Mouse (Mus musculus) heart, embryonic 12.5 days (tissue): ENCODE results near the gene Zan. TPM values are rescaled to one million over a fixed set of nuclear protein-coding genes. Genes with fewer than 3 reads are reported as not detected.

Experiments used
- ATAC-seq: fragments of 200-750 bp; cut with Nextera tagmentation; 2 replicates; pipeline ENCODE4 v1.8.0; 2017; ENCODE audit warnings: moderate TSS enrichment, moderate library complexity; ENCODE audit not compliant: insufficient number of reproducible peaks, low FRiP score
- H3K27ac ChIP-seq: fragments of 300-500 bp; sonication (generic); 2 replicates; pipeline ENCODE4 v1.5.1; 2016; ENCODE audit warnings: mild to moderate bottlenecking, moderate library complexity; ENCODE audit not compliant: poor library complexity, severe bottlenecking
- H3K27me3 ChIP-seq: fragments of 300-500 bp; sonication (generic); replicated peaks from 2 replicates; pipeline ENCODE4 v1.6.1; 2016; ENCODE audit warnings: mild to moderate bottlenecking, moderate library complexity
- H3K36me3 ChIP-seq: fragments of 300-500 bp; sonication (generic); 2 replicates; pipeline ENCODE4 v1.6.1; 2016; ENCODE audit warnings: mild to moderate bottlenecking, moderate library complexity
- H3K4me1 ChIP-seq: fragments of 300-500 bp; sonication (generic); replicated peaks from 2 replicates; pipeline ENCODE4 v1.6.1; 2016; ENCODE audit warnings: mild to moderate bottlenecking
- H3K4me2 ChIP-seq: fragments of 300-500 bp; sonication (generic); 2 replicates; pipeline ENCODE4 v1.6.1; 2016; ENCODE audit warnings: mild to moderate bottlenecking, moderate library complexity
- H3K4me3 ChIP-seq: fragments of 300-500 bp; sonication (generic); 2 replicates; pipeline ENCODE4 v1.5.1; 2016; ENCODE audit warnings: mild to moderate bottlenecking
- H3K9ac ChIP-seq: fragments of 300-500 bp; sonication (generic); 2 replicates; pipeline ENCODE4 v1.6.1; 2016; ENCODE audit warnings: mild to moderate bottlenecking, moderate library complexity
- H3K9me3 ChIP-seq: fragments of 300-500 bp; sonication (generic); replicated peaks from 2 replicates; pipeline ENCODE4 v1.6.1; 2016; ENCODE audit warnings: mild to moderate bottlenecking, moderate library complexity
- WGBS: fragments of 180-500 bp; shearing (Covaris S2); methylation state at CpG from one replicate; pipeline ENCODE4 v1.1.7; 2016; 5-methylcytosine and 5-hydroxymethylcytosine counted together
- polyA plus RNA-seq: library from polyadenylated mRNA; unstranded; fragments of >200 nt; fragmentation: Nextera tagmentation; extraction: Ambion mirVana; gene quantifications from 2 replicates; pipeline ENCODE4 v1.2.1, GENCODE M21; 2016

The Zan gene
- polyA plus RNA-seq, 1 experiment from 2014 or later: 0.04 TPM

- H3K4me1 ChIP-seq: peaks cover 58% of the 10 kb centered on the region
- under 1% methylated on average over 55 of the region's 55 CpGs for WGBS
- peak; percentile 43 for ATAC-seq
These were observed 126.4 kb downstream of the Zan start for GRCm38 (mm10) chr5:137350205-137351057.

GRCm38 (mm10) chr5:137349384-137350204 lies 127.3 kb downstream of the Zan start, which contains the start of gene Ephb4:
Gene Ephb4 (plus strand): TSS chr5:137350109.
- ATAC-seq: peak; percentile 92
- 2% methylated on average over 31 of the region's 32 CpGs for WGBS
- H3K4me2 ChIP-seq: peak within 1 kb of the TSS; percentile 94
- H3K36me3 ChIP-seq: peaks cover 14% of the 10 kb centered on the region
- peaks cover 58% of the 10 kb centered on the region for H3K4me1 ChIP-seq
- H3K9me3 ChIP-seq: no peaks in the 10 kb centered on the region
- no peaks in the 10 kb centered on the region for H3K27me3 ChIP-seq
- peak within 1 kb of the TSS; percentile 95 for H3K27ac ChIP-seq
- H3K9ac ChIP-seq: peak within 1 kb of the TSS; percentile 96
- H3K4me3 ChIP-seq: peak within 1 kb of the TSS; percentile 83

More at GRCm38 (mm10) chr5:137350205-137351057, 126.4 kb downstream of the Zan start:
- peak overlapping the region; percentile 95 for H3K27ac ChIP-seq
- no peaks in the 10 kb centered on the region for H3K9me3 ChIP-seq
- no peaks in the 10 kb centered on the region for H3K27me3 ChIP-seq
- H3K36me3 ChIP-seq: peaks cover 23% of the 10 kb centered on the region
- peak overlapping the region; percentile 94 for H3K4me2 ChIP-seq
- H3K9ac ChIP-seq: peak overlapping the region; percentile 96
- peak overlapping the region; percentile 83 for H3K4me3 ChIP-seq

GRCm38 (mm10) chr5:137348482-137349383 lies 128.1 kb downstream of the Zan start:
- H3K4me1 ChIP-seq: peaks cover 56% of the 10 kb centered on the region
- ATAC-seq: peak; percentile 73
- WGBS: under 1% methylated on average over 33 of the region's 33 CpGs

DNA sequence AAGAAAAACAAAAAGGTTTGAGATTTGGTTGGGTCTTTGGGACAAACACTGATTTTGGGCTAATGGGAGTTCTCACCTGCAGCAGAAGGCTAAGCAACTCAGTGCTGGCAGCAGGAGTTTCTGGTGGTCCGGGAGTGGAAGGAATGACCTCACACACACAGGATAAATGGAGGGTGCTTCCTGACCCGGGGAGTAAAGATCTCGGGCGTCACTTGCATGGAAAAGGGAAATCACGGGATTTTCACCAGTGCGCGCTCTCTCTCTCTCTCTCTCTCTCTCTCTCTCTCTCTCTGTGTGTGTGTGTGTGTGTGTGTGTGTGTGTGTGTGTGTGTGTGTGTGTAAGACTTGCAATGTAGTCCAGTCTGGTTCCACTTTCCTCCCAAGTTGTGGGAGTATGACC lies 129.0 kb downstream of the Zan start:
- Histone ChIP-seq H3K9me3 (no peaks in the 10 kb centered on the region), H3K27me3 (no peaks in the 10 kb centered on the region), H3K36me3 (no peaks in the 10 kb centered on the region), H3K27ac (peak overlapping the region; percentile 95), H3K4me3 (peak overlapping the region; percentile 83), H3K9ac (peak overlapping the region; percentile 71; the same call in 1 of the 2 replicates), H3K4me2 (peak overlapping the region; percentile 94), H3K4me1 (peaks cover 50% of the 10 kb centered on the region)
- ATAC-seq: no peak
- WGBS: 29% methylated on average over 7 of the region's 7 CpGs

More at GRCm38 (mm10) chr5:137348482-137349383, 128.1 kb downstream of the Zan start:
- H3K4me3 ChIP-seq: peak overlapping the region; percentile 83
- peaks cover 6% of the 10 kb centered on the region for H3K36me3 ChIP-seq
- H3K27me3 ChIP-seq: no peaks in the 10 kb centered on the region
- peak overlapping the region; percentile 94 for H3K4me2 ChIP-seq
- no peaks in the 10 kb centered on the region for H3K9me3 ChIP-seq
- H3K9ac ChIP-seq: peak overlapping the region; percentile 71
- H3K27ac ChIP-seq: peak overlapping the region; percentile 95

DNA sequence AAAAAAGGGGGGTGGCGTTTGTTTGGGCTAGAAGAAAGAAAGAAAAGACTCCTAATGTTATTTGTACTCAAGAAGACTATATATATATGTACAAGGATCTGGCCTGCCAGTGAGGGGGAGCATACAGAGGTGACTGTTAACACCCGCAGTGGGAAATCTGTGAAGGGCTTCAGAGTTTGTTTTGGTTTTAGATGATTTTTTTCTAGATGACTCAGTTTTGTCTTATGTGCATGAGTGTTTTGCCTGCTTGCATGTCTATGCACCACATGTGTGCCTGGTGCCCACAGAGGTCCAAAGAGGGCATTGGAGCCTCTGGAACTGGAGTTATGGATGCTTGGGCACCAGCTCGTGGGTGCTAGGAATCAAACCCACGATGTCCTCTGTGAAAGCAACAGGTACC lies 129.9 kb downstream of the Zan start:
- peaks cover 41% of the 10 kb centered on the region for H3K4me1 ChIP-seq
- no peaks in the 10 kb centered on the region for H3K27me3 ChIP-seq
- peak overlapping the region; percentile 72; the same call in 1 of the 2 replicates for H3K27ac ChIP-seq
- 79% methylated on average over 4 of the region's 4 CpGs for WGBS
- no peaks in the 10 kb centered on the region for H3K9me3 ChIP-seq
- no peak overlapping the region for H3K4me3 ChIP-seq
- no peak overlapping the region for H3K4me2 ChIP-seq
- H3K9ac ChIP-seq: no peak overlapping the region
- no peaks in the 10 kb centered on the region for H3K36me3 ChIP-seq
- ATAC-seq: no peak

- peaks cover 35% of the 10 kb centered on the region for H3K4me1 ChIP-seq
- no peak for ATAC-seq
- peak overlapping the region; percentile 72 for H3K27ac ChIP-seq
- WGBS: 50% methylated on average over 1 of the region's 1 CpGs
- H3K9ac ChIP-seq: no peak overlapping the region
- no peaks in the 10 kb centered on the region for H3K27me3 ChIP-seq
- no peaks in the 10 kb centered on the region for H3K9me3 ChIP-seq
- no peaks in the 10 kb centered on the region for H3K36me3 ChIP-seq
- H3K4me3 ChIP-seq: no peak overlapping the region
- peak overlapping the region; percentile 34; the same call in 1 of the 2 replicates for H3K4me2 ChIP-seq
These were observed 130.5 kb downstream of the Zan start for GRCm38 (mm10) chr5:137346388-137346787.

DNA sequence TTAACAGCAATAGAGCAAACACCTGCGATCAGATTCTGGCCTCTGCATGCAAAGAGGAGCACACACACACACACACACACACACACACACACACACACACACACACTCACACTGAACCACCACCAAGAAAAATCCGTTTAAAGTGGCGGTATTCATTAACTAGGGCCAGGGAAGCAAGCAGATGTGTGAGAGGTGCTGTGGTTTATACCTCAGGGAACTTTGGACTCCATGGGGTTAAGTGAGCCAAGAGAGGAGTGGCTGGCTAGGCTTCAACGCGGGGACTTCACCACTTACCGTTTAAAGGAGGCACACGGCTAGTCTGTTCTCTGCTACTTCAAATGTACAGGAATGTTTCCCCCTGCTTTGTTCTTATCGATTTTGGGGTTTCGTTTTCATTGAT lies 131.0 kb downstream of the Zan start:
- H3K36me3 ChIP-seq: no peaks in the 10 kb centered on the region
- H3K9ac ChIP-seq: no peak overlapping the region
- 22% methylated on average over 9 of the region's 9 CpGs for WGBS
- H3K4me3 ChIP-seq: no peak overlapping the region
- H3K27ac ChIP-seq: peak overlapping the region; percentile 34; the same call in 1 of the 2 replicates
- ATAC-seq: no peak
- H3K9me3 ChIP-seq: no peaks in the 10 kb centered on the region
- no peaks in the 10 kb centered on the region for H3K27me3 ChIP-seq
- peak overlapping the region; percentile 34; the same call in 1 of the 2 replicates for H3K4me2 ChIP-seq
- peaks cover 29% of the 10 kb centered on the region for H3K4me1 ChIP-seq

DNA sequence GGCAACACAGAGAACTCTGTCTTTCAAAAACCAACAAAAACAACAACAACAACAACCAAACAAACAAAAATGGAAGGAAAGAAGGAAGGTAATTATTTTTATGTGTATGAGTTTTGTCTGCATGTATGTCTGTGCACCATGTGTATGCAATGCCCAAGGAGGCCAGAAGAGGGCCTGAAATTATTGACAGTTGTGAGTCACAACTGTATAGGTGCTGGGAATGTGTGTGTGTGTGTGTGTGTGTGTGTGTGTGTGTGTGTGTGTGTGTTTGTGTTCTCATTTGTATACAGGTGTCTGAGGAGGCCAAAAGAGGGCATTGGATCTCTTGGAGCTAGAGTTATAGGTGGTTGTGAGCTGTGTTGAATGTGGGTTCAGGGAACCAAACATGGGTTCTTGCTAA lies 133.0 kb downstream of the Zan start:
- Histone ChIP-seq H3K4me3 (no peak overlapping the region), H3K27me3 (no peaks in the 10 kb centered on the region), H3K4me1 (peaks cover 43% of the 10 kb centered on the region), H3K9me3 (no peaks in the 10 kb centered on the region), H3K4me2 (no peak overlapping the region), H3K9ac (no peak overlapping the region), H3K27ac (no peak overlapping the region), H3K36me3 (no peaks in the 10 kb centered on the region)
- ATAC-seq: no peak

DNA sequence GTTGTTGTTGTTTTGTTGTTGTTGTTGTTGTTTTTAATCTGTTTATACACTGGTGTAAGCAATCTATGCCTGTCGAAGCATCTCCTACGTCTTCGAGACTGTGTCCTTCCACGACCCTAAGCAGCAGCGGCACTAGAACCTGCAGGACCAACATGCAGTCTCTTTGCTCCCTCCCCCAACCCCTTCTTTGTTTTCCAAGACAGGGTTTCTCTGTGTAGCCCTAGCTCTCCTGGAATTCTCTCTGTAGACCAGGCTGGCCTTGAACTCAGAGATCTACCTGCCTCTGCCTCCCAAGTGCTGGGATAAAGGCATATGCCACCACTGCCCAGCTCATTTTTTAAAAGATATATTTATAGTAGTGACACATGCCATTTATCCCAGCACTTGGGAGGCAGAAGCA lies 133.5 kb downstream of the Zan start:
- H3K4me3 ChIP-seq: no peak overlapping the region
- 85% methylated on average over 5 of the region's 5 CpGs for WGBS
- no peaks in the 10 kb centered on the region for H3K27me3 ChIP-seq
- no peak overlapping the region for H3K9ac ChIP-seq
- H3K27ac ChIP-seq: no peak overlapping the region
- no peaks in the 10 kb centered on the region for H3K9me3 ChIP-seq
- ATAC-seq: no peak
- no peaks in the 10 kb centered on the region for H3K36me3 ChIP-seq
- peaks cover 38% of the 10 kb centered on the region for H3K4me1 ChIP-seq
- H3K4me2 ChIP-seq: no peak overlapping the region

- no peaks in the 10 kb centered on the region for H3K36me3 ChIP-seq
- H3K9me3 ChIP-seq: no peaks in the 10 kb centered on the region
- H3K27ac ChIP-seq: no peak overlapping the region
- H3K4me3 ChIP-seq: no peak overlapping the region
- 64% methylated on average over 7 of the region's 7 CpGs for WGBS
- H3K9ac ChIP-seq: no peak overlapping the region
- no peak for ATAC-seq
- peaks cover 34% of the 10 kb centered on the region for H3K4me1 ChIP-seq
- H3K27me3 ChIP-seq: no peaks in the 10 kb centered on the region
- no peak overlapping the region for H3K4me2 ChIP-seq
These were observed 134.4 kb downstream of the Zan start for GRCm38 (mm10) chr5:137342407-137343012.
